Comparison of ENCODE assay signal across 9 mouse cellular contexts in genomic region chr13:54684140-54684896, GRCm38 (mm10). TPM values are rescaled to one million over a fixed set of nuclear protein-coding genes. Genes with fewer than 3 reads are reported as not detected.
DNase-seq lines count a peak whose midpoint lies in the region; ATAC-seq and TF ChIP-seq lines count a peak whose summit lies in the region.
"Had no signal": no experiment of that assay in that cellular context is flagged by ENCODE, and none has a peak within 500 bp of the region (broad histone marks: within the 10 kb centered on the region; RNA-seq: fewer than 3 reads in every experiment).

No protein-coding gene starts in this region.

- H3K9me3 ChIP-seq in midbrain, embryonic 10.5 days (replicated peaks) = no peaks in the 10 kb centered on the region
- no peaks in the 10 kb centered on the region for H3K9me3 ChIP-seq in midbrain, postnatal 0 days (ENCODE audit: low read length)
- H3K9me3 ChIP-seq in stomach, embryonic 16.5 days (replicated peaks; ENCODE audit: control insufficient read depth, low read length) = no peaks in the 10 kb centered on the region

- H3K4me3 ChIP-seq in midbrain, embryonic 10.5 days = peak overlapping the region; percentile 81; the same call in 1 of the 2 replicates
- no peak overlapping the region for H3K4me3 ChIP-seq in midbrain, postnatal 0 days (ENCODE audit: low read depth, low read length)
- no peak overlapping the region for H3K4me3 ChIP-seq in stomach, embryonic 16.5 days (replicated peaks; ENCODE audit: low read length)

- H3K4me1 ChIP-seq in midbrain, embryonic 10.5 days = peaks cover 41% of the 10 kb centered on the region
- H3K4me1 ChIP-seq in midbrain, postnatal 0 days (ENCODE audit: insufficient read depth, low read length) = peaks cover 23% of the 10 kb centered on the region
- H3K4me1 ChIP-seq in stomach, embryonic 16.5 days (ENCODE audit: control insufficient read depth, insufficient read depth, low read length) = peaks cover 22% of the 10 kb centered on the region

- peak; percentile 48 for DNase-seq in cerebellum, adult 11-12 months
- no peak for DNase-seq in midbrain, embryonic 10.5 days (ENCODE audit: low spot score)
- DNase-seq in midbrain, postnatal 0 days (ENCODE audit: low spot score) = no peak
- DNase-seq in kidney, postnatal 25 days = peak; percentile 27 to 67
- DNase-seq in spleen, postnatal 36 days (ENCODE audit: low spot score in 2 of 2) = no peak
- DNase-seq in left cerebral cortex, adult 9 months (ENCODE audit: low spot score in 2 of 2) = no peak

- H3K4me2 ChIP-seq in midbrain, postnatal 0 days (ENCODE audit: low read depth, low read length, poor library complexity, severe bottlenecking) = no peak overlapping the region; the same call in 1 of the 2 replicates
- no peak overlapping the region for H3K4me2 ChIP-seq in stomach, embryonic 16.5 days (ENCODE audit: low read depth, low read length)

- no peaks in the 10 kb centered on the region for H3K27me3 ChIP-seq in midbrain, embryonic 10.5 days (ENCODE audit: low read depth, poor library complexity, severe bottlenecking)
- H3K27me3 ChIP-seq in midbrain, postnatal 0 days (ENCODE audit: insufficient read depth, low read length) = no peaks in the 10 kb centered on the region
- H3K27me3 ChIP-seq in stomach, embryonic 16.5 days (ENCODE audit: control insufficient read depth, insufficient read depth, low read length) = no peaks in the 10 kb centered on the region

- WGBS in midbrain, embryonic 10.5 days = 74% methylated on average over 3 of the region's 3 CpGs
- 71% methylated on average over 3 of the region's 3 CpGs for WGBS in midbrain, postnatal 0 days
- 75% methylated on average over 3 of the region's 3 CpGs for WGBS in stomach, embryonic 16.5 days

- TF ChIP-seq CTCF in midbrain, postnatal 0 days (IDR thresholded peaks at IDR 0.05) = no peak

- no peak for ATAC-seq in cerebellum, adult (ENCODE audit: insufficient number of reproducible peaks, low FRiP score, low TSS enrichment)
- no peak for ATAC-seq in midbrain, postnatal 0 days (ENCODE audit: low FRiP score)
- no peak for ATAC-seq in stomach, embryonic 16.5 days (ENCODE audit: insufficient read depth, low FRiP score)

- H3K9ac ChIP-seq in midbrain, postnatal 0 days (replicated peaks; ENCODE audit: low read length, poor library complexity, severe bottlenecking) = no peak overlapping the region
- peak overlapping the region; percentile 54 for H3K9ac ChIP-seq in stomach, embryonic 16.5 days (ENCODE audit: low read length)

- H3K36me3 ChIP-seq in midbrain, embryonic 10.5 days = peaks cover 63% of the 10 kb centered on the region
- H3K36me3 ChIP-seq in midbrain, postnatal 0 days (ENCODE audit: insufficient read depth, low read length) = peaks cover 44% of the 10 kb centered on the region
- H3K36me3 ChIP-seq in stomach, embryonic 16.5 days (ENCODE audit: control insufficient read depth, insufficient read depth, low read length) = peaks cover 22% of the 10 kb centered on the region; the same call in 1 of the 2 replicates

- 0 out of 2 replicates have a peak overlapping the region, but pooled peaks have one; percentile 99 for H3K27ac ChIP-seq in midbrain, embryonic 10.5 days (replicated peaks)
- no peak overlapping the region for H3K27ac ChIP-seq in midbrain, postnatal 0 days (ENCODE audit: low read depth, low read length)
- no peak overlapping the region; the same call in 1 of the 2 replicates for H3K27ac ChIP-seq in stomach, embryonic 16.5 days (ENCODE audit: low read length)

RNA-seq across cellular contexts. Expression of gene Rnf44, which starts 9.4 kb away (rescaled TPM):
- 90.1 and 98.8 TPM in 2 replicates for polyA plus RNA-seq in midbrain, embryonic 10.5 days (2016; fragmentation: Nextera tagmentation; extraction: Ambion mirVana)
- total RNA-seq in midbrain, postnatal 0 days (2014; rRNA removed) = 67.6 and 71.2 TPM in 2 replicates
- 51.7 and 52.0 TPM in 2 replicates for polyA plus RNA-seq in midbrain, postnatal 0 days (2015; fragmentation: Nextera tagmentation; extraction: Ambion mirVana)
- 52.5 and 56.5 TPM in 2 replicates for polyA plus RNA-seq in stomach, embryonic 16.5 days (2015; fragmentation: Nextera tagmentation; extraction: Ambion mirVana)

RNA-seq across cellular contexts. Expression of gene Cdhr2, which starts 16.9 kb away (rescaled TPM):
- polyA plus RNA-seq in midbrain, embryonic 10.5 days (2016; fragmentation: Nextera tagmentation; extraction: Ambion mirVana) = not detected in 2 replicates
- total RNA-seq in midbrain, postnatal 0 days (2014; rRNA removed) = 0.33 and 0.52 TPM in 2 replicates
- polyA plus RNA-seq in midbrain, postnatal 0 days (2015; fragmentation: Nextera tagmentation; extraction: Ambion mirVana) = 0.65 and 0.84 TPM in 2 replicates
- 9.6 and 9.9 TPM in 2 replicates for polyA plus RNA-seq in stomach, embryonic 16.5 days (2015; fragmentation: Nextera tagmentation; extraction: Ambion mirVana)
- total RNA-seq: hematopoietic stem cell, adult 5-6 weeks had no signal

Comparison
In these comparisons a context has a peak if more than half of its experiments do, and no peak if none do; other contexts are left out.
1. DNase-seq: peak in cerebellum, adult 11-12 months (single experiment) and kidney, postnatal 25 days (2 of 2); none in midbrain, embryonic 10.5 days (single experiment), midbrain, postnatal 0 days (single experiment), spleen, postnatal 36 days (0 of 2) and left cerebral cortex, adult 9 months (0 of 2).